Mouse (Mus musculus) bone marrow, adult 2 months (tissue): ENCODE data around the gene Casc3.

ENCODE experiments used
- CTCF ChIP-seq: fragments of 200-500 bp; IDR thresholded peaks from 2 replicates; pipeline ENCODE4 v1.5.1; 2011; ENCODE audit warnings: low read length, control low read depth; ENCODE audit not compliant: control insufficient read depth, insufficient read depth
- POLR2A ChIP-seq: fragments of 200-500 bp; IDR thresholded peaks from 2 replicates; pipeline ENCODE4 v1.6.1; 2011; ENCODE audit warnings: low read depth, mild to moderate bottlenecking, control low read depth, low read length, borderline replicate concordance; ENCODE audit not compliant: control insufficient read depth

GRCm38 (mm10) chr11:98771131-98771530 lies 33.6 kb upstream of the Casc3 start:
- TF ChIP-seq POLR2A: no peak
- TF ChIP-seq CTCF: no peak
